Mouse (Mus musculus): Measurements from ENCODE around the gene Shisal2a. TPM values are rescaled to one million over a fixed set of nuclear protein-coding genes. Genes with fewer than 3 reads are reported as not detected.
A peak's percentile ranks its signal among the peaks of the same experiment; 100 is the strongest.

Gene Shisal2a
- polyA plus RNA-seq, 1 experiment from 2014 or later = 0.72 TPM

GRCm38 (mm10) chr4:108349064-108349463 lies 34.1 kb downstream of the Shisal2a start:
- H3K9ac ChIP-seq (ENCODE audit: low read depth, low read length) = no peak overlapping the region
- H3K4me2 ChIP-seq (ENCODE audit: low read depth, low read length) = no peak overlapping the region
- H3K4me1 ChIP-seq (ENCODE audit: control insufficient read depth, insufficient read depth, low read length) = peaks cover 36% of the 10 kb centered on the region
- H3K36me3 ChIP-seq (ENCODE audit: control insufficient read depth, insufficient read depth, low read length) = no peaks in the 10 kb centered on the region
- no peak for ATAC-seq
- no peaks in the 10 kb centered on the region for H3K9me3 ChIP-seq (ENCODE audit: control insufficient read depth, low read length)
- 0 out of 2 replicates have a peak overlapping the region, but pooled peaks have one; percentile 13 for H3K27ac ChIP-seq (ENCODE audit: low read length)
- H3K27me3 ChIP-seq (replicated peaks; ENCODE audit: control insufficient read depth, insufficient read depth, low read length) = no peaks in the 10 kb centered on the region
- 78% methylated on average over 3 of the region's 3 CpGs for WGBS
- no peak overlapping the region for H3K4me3 ChIP-seq (ENCODE audit: low read length)

DNA sequence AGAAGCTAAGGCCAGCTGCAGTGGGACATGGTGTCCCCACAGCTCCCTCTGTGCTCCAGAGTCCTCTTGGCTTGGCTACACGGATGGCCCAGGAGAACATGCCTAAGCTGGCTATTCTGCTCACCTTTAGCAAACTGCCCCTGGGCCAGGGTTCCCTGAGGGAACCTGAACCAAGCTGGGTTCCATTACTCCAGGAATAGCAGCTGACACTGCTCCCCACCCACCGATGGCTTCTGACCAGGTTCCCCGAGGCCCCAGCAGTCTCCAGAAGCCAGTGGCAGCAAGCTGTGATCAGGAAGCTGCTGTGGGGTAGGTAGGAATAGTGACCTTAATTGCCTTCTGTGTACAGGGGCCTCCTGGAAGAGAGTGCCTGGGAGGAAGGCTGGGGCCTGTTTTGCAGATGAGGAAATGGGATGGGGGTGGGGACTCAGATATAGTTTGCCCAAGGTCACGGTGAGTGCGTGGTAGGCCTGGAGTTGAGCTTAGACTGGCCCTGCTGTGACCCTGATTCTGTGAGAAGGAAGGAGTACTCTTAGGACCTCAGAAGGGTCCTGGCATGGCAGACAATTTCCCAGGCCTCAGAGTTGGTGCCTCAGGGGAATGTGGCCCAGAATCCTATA lies 34.8 kb downstream of the Shisal2a start:
- no peak overlapping the region for H3K4me2 ChIP-seq (ENCODE audit: low read depth, low read length)
- H3K4me3 ChIP-seq (ENCODE audit: low read length) = no peak overlapping the region
- H3K9me3 ChIP-seq (ENCODE audit: control insufficient read depth, low read length) = no peaks in the 10 kb centered on the region
- H3K4me1 ChIP-seq (ENCODE audit: control insufficient read depth, insufficient read depth, low read length) = peaks cover 36% of the 10 kb centered on the region
- H3K27me3 ChIP-seq (replicated peaks; ENCODE audit: control insufficient read depth, insufficient read depth, low read length) = no peaks in the 10 kb centered on the region
- H3K9ac ChIP-seq (ENCODE audit: low read depth, low read length) = 0 out of 2 replicates have a peak overlapping the region, but pooled peaks have one; percentile 8
- 22% methylated on average over 5 of the region's 5 CpGs for WGBS
- H3K27ac ChIP-seq (ENCODE audit: low read length) = peak overlapping the region; percentile 39
- peak; percentile 57 for ATAC-seq
- H3K36me3 ChIP-seq (ENCODE audit: control insufficient read depth, insufficient read depth, low read length) = no peaks in the 10 kb centered on the region

DNA sequence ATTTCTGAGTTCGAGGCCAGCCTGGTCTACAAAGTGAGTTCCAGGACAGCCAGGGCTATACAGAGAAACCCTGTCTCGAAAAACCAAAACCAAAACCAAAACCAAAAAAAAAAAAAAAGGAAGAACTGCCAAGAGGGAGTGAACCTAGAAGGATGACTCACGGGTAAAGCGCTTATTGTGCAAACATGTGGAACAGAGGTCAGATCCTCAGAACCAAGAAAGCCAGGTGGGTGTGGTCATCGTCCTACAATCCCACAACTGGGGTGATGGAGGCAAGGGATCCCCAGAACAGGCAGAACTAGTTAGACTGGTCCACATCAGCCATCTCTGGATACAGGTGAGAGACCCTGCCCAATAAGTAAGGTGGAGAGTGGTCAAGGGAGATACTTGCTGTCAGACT lies 36.0 kb downstream of the Shisal2a start:
- Histone ChIP-seq H3K27me3 (replicated peaks; ENCODE audit: control insufficient read depth, insufficient read depth, low read length) (no peaks in the 10 kb centered on the region), H3K4me3 (ENCODE audit: low read length) (no peak overlapping the region), H3K4me2 (ENCODE audit: low read depth, low read length) (no peak overlapping the region), H3K9ac (ENCODE audit: low read depth, low read length) (no peak overlapping the region), H3K36me3 (ENCODE audit: control insufficient read depth, insufficient read depth, low read length) (no peaks in the 10 kb centered on the region), H3K9me3 (ENCODE audit: control insufficient read depth, low read length) (no peaks in the 10 kb centered on the region), H3K27ac (ENCODE audit: low read length) (no peak overlapping the region), H3K4me1 (ENCODE audit: control insufficient read depth, insufficient read depth, low read length) (peaks cover 36% of the 10 kb centered on the region)
- WGBS = 60% methylated on average over 5 of the region's 5 CpGs
- peak; percentile 72 for ATAC-seq

DNA sequence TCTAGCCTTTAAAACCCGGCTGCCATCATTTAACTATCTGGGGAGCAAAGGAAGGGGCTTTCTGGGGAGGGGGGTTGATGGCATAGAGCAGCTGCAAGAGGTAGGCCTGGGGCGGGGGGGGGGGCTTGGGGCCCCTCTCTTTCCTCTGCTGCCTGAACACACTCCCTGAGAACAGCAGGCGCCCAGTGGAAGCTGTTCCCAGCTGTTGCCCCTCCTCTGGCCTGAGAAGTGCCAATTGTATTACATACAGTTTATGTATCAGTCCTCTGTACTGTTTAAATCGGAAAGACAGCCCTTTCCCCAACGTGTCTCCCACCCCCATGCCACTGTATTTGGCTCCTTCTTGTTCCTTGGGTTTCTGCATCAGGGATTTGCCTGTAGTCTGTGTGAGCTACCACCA lies 37.3 kb downstream of the Shisal2a start:
- no peaks in the 10 kb centered on the region for H3K9me3 ChIP-seq (ENCODE audit: control insufficient read depth, low read length)
- no peak for ATAC-seq
- H3K4me2 ChIP-seq (ENCODE audit: low read depth, low read length) = no peak overlapping the region
- no peaks in the 10 kb centered on the region for H3K27me3 ChIP-seq (replicated peaks; ENCODE audit: control insufficient read depth, insufficient read depth, low read length)
- H3K36me3 ChIP-seq (ENCODE audit: control insufficient read depth, insufficient read depth, low read length) = no peaks in the 10 kb centered on the region
- no peak overlapping the region for H3K9ac ChIP-seq (ENCODE audit: low read depth, low read length)
- 30% methylated on average over 5 of the region's 5 CpGs for WGBS
- no peak overlapping the region for H3K4me3 ChIP-seq (ENCODE audit: low read length)
- peaks cover 30% of the 10 kb centered on the region for H3K4me1 ChIP-seq (ENCODE audit: control insufficient read depth, insufficient read depth, low read length)
- peak overlapping the region; percentile 28 for H3K27ac ChIP-seq (ENCODE audit: low read length)

DNA sequence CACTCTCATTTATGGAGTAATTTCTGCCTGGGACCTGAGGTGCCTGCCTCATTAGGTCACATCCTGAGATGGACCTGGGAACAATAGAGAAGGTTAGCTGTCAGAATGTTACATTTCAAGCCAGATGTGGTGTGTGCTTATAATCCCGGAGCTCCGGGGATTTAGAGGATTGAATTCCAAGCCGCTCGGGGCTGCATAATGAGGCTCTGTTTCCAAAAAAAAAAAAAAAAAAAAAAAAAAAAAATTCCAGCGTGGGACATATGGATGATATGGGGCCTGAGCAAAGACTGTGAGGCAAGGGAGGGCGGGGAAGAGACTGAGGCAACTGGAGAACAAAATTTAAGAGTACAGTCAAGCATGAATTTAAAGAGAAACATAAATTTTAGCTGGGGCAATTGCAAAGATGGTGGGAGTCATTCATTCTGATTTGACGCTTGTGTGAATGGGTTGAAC lies 38.5 kb downstream of the Shisal2a start:
- WGBS = 26% methylated on average over 7 of the region's 7 CpGs
- Histone ChIP-seq H3K27ac (ENCODE audit: low read length) (0 out of 2 replicates have a peak overlapping the region, but pooled peaks have one; percentile 32), H3K9me3 (ENCODE audit: control insufficient read depth, low read length) (no peaks in the 10 kb centered on the region), H3K36me3 (ENCODE audit: control insufficient read depth, insufficient read depth, low read length) (no peaks in the 10 kb centered on the region), H3K4me2 (ENCODE audit: low read depth, low read length) (no peak overlapping the region), H3K4me1 (ENCODE audit: control insufficient read depth, insufficient read depth, low read length) (peaks cover 24% of the 10 kb centered on the region), H3K4me3 (ENCODE audit: low read length) (no peak overlapping the region), H3K27me3 (replicated peaks; ENCODE audit: control insufficient read depth, insufficient read depth, low read length) (no peaks in the 10 kb centered on the region), H3K9ac (ENCODE audit: low read depth, low read length) (no peak overlapping the region)
- no peak for ATAC-seq

DNA sequence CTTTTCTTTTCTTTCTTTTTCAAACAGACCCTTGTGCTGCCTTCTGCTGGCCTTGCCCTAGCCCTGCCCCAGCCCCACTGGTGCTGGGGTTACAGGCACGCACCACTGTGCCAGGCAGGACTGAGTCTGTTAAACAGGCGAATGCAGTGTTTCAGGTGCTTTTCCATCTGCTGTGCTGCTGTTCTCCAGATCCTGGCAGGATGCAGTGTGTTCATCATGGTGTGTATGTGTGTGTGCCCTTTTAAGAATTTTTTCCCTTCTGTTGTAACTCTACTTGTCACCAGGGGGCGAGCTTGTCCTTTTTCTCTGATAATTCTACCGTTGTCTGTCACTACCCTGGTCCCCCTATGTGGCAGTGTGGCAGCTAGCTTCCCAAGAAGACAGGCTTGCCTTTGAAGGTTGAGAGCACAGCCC lies 43.9 kb downstream of the Shisal2a start:
- WGBS = 21% methylated on average over 4 of the region's 4 CpGs
- Histone ChIP-seq H3K4me3 (ENCODE audit: low read length) (no peak overlapping the region), H3K4me2 (ENCODE audit: low read depth, low read length) (no peak overlapping the region), H3K9me3 (ENCODE audit: control insufficient read depth, low read length) (no peaks in the 10 kb centered on the region), H3K27ac (ENCODE audit: low read length) (peak overlapping the region; percentile 24; the same call in 1 of the 2 replicates), H3K4me1 (ENCODE audit: control insufficient read depth, insufficient read depth, low read length) (0 out of 2 replicates have a peak, but pooled peaks cover 4% of the 10 kb centered on the region), H3K27me3 (replicated peaks; ENCODE audit: control insufficient read depth, insufficient read depth, low read length) (no peaks in the 10 kb centered on the region), H3K36me3 (ENCODE audit: control insufficient read depth, insufficient read depth, low read length) (0 out of 2 replicates have a peak, but pooled peaks cover 6% of the 10 kb centered on the region), H3K9ac (ENCODE audit: low read depth, low read length) (no peak overlapping the region)
- peak; percentile 75 for ATAC-seq

DNA sequence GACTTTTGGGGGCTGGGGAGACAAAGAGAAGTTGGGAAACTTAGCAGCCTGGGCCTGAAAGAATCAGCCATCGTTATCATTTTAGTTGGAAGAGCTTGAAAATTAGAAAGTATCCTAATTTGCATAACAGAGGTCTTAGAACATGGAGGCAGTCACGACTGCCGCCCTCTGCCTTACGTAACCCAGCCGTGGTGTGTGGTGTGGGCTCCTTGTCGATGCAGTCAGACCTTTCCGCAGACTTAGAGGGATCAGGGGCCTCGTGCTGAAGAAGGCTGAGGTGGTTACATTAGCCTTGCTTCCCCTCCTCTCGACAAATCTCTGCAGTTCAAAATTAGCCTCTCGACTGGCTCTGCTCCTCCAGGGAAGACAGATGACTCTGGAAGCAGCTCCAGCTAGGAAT lies 44.3 kb downstream of the Shisal2a start:
- Histone ChIP-seq H3K4me3 (ENCODE audit: low read length) (no peak overlapping the region), H3K4me1 (ENCODE audit: control insufficient read depth, insufficient read depth, low read length) (0 out of 2 replicates have a peak, but pooled peaks cover 4% of the 10 kb centered on the region), H3K4me2 (ENCODE audit: low read depth, low read length) (no peak overlapping the region), H3K9ac (ENCODE audit: low read depth, low read length) (no peak overlapping the region), H3K9me3 (ENCODE audit: control insufficient read depth, low read length) (no peaks in the 10 kb centered on the region), H3K36me3 (ENCODE audit: control insufficient read depth, insufficient read depth, low read length) (0 out of 2 replicates have a peak, but pooled peaks cover 6% of the 10 kb centered on the region), H3K27ac (ENCODE audit: low read length) (no peak overlapping the region), H3K27me3 (replicated peaks; ENCODE audit: control insufficient read depth, insufficient read depth, low read length) (no peaks in the 10 kb centered on the region)
- ATAC-seq = peak; percentile 29; the same call in 1 of the 2 replicates
- 54% methylated on average over 10 of the region's 10 CpGs for WGBS

- ATAC-seq = 0 out of 2 replicates have a peak, but pooled peaks have one; percentile 26
- no peak overlapping the region for H3K27ac ChIP-seq (ENCODE audit: low read length)
These were observed 44.8 kb downstream of the Shisal2a start for GRCm38 (mm10) chr4:108338321-108338733.

GRCm38 (mm10) chr4:108337817-108338216 lies 45.3 kb downstream of the Shisal2a start:
- 58% methylated on average over 3 of the region's 3 CpGs for WGBS
- 0 out of 2 replicates have a peak, but pooled peaks cover 4% of the 10 kb centered on the region for H3K4me1 ChIP-seq (ENCODE audit: control insufficient read depth, insufficient read depth, low read length)
- H3K27ac ChIP-seq (ENCODE audit: low read length) = no peak overlapping the region; the same call in 1 of the 2 replicates
- no peak overlapping the region for H3K4me3 ChIP-seq (ENCODE audit: low read length)
- no peak overlapping the region for H3K9ac ChIP-seq (ENCODE audit: low read depth, low read length)
- no peaks in the 10 kb centered on the region for H3K27me3 ChIP-seq (replicated peaks; ENCODE audit: control insufficient read depth, insufficient read depth, low read length)
- H3K4me2 ChIP-seq (ENCODE audit: low read depth, low read length) = no peak overlapping the region
- H3K36me3 ChIP-seq (ENCODE audit: control insufficient read depth, insufficient read depth, low read length) = 0 out of 2 replicates have a peak, but pooled peaks cover 6% of the 10 kb centered on the region
- H3K9me3 ChIP-seq (ENCODE audit: control insufficient read depth, low read length) = no peaks in the 10 kb centered on the region
- ATAC-seq = no peak

More at GRCm38 (mm10) chr4:108338321-108338733, 44.8 kb downstream of the Shisal2a start:
- no peak overlapping the region for H3K4me3 ChIP-seq (ENCODE audit: low read length)
- H3K36me3 ChIP-seq (ENCODE audit: control insufficient read depth, insufficient read depth, low read length) = 0 out of 2 replicates have a peak, but pooled peaks cover 6% of the 10 kb centered on the region
- H3K9ac ChIP-seq (ENCODE audit: low read depth, low read length) = no peak overlapping the region
- no peaks in the 10 kb centered on the region for H3K27me3 ChIP-seq (replicated peaks; ENCODE audit: control insufficient read depth, insufficient read depth, low read length)
- no peak overlapping the region for H3K4me2 ChIP-seq (ENCODE audit: low read depth, low read length)
- 0 out of 2 replicates have a peak, but pooled peaks cover 4% of the 10 kb centered on the region for H3K4me1 ChIP-seq (ENCODE audit: control insufficient read depth, insufficient read depth, low read length)
- WGBS = 62% methylated on average over 9 of the region's 9 CpGs
- H3K9me3 ChIP-seq (ENCODE audit: control insufficient read depth, low read length) = no peaks in the 10 kb centered on the region
